Mouse (Mus musculus) lung, embryonic 14.5 days (tissue): ENCODE results near the gene Dscaml1. TPM values are rescaled to one million over a fixed set of nuclear protein-coding genes. Genes with fewer than 3 reads are reported as not detected.

Experiments
- ATAC-seq: fragments of 200-750 bp; cut with Nextera tagmentation; 2 replicates; pipeline ENCODE4 v1.8.0; 2017; ENCODE audit warnings: mild to moderate bottlenecking, moderate TSS enrichment, moderate library complexity; ENCODE audit not compliant: insufficient read depth
- DNase-seq: peaks from one replicate; pipeline ENCODE4 v3.0.0-alpha.2; 2015
- H3K27ac ChIP-seq: fragments of 300-500 bp; sonication (generic); 2 replicates; pipeline ENCODE4 v1.5.1; 2014; ENCODE audit warnings: low read depth, mild to moderate bottlenecking, moderate library complexity
- H3K27me3 ChIP-seq: fragments of 300-500 bp; sonication (generic); 2 replicates; pipeline ENCODE4 v1.6.1; 2014; ENCODE audit warnings: low read length, control low read depth; ENCODE audit not compliant: insufficient read depth
- H3K36me3 ChIP-seq: fragments of 300-500 bp; sonication (generic); 2 replicates; pipeline ENCODE4 v1.6.1; 2014; ENCODE audit warnings: control low read depth; ENCODE audit not compliant: insufficient read depth
- H3K4me1 ChIP-seq: fragments of 300-500 bp; sonication (generic); 2 replicates; pipeline ENCODE4 v1.6.1; 2014; ENCODE audit warnings: antibody characterized with exemption, control low read depth; ENCODE audit not compliant: insufficient read depth
- H3K4me2 ChIP-seq: fragments of 300-500 bp; sonication (generic); 2 replicates; pipeline ENCODE4 v1.6.1; 2014; ENCODE audit warnings: mild to moderate bottlenecking
- H3K4me3 ChIP-seq: fragments of 300-500 bp; sonication (generic); 2 replicates; pipeline ENCODE4 v1.5.1; 2014; ENCODE audit warnings: low read depth, low read length
- H3K9ac ChIP-seq: fragments of 300-500 bp; sonication (generic); 2 replicates; pipeline ENCODE4 v1.6.1; 2014
- H3K9me3 ChIP-seq: fragments of 300-500 bp; sonication (generic); 2 replicates; pipeline ENCODE4 v1.6.1; 2016; ENCODE audit warnings: low read depth, low read length, control low read depth
- CTCF ChIP-seq: IDR thresholded peaks from 2 replicates; pipeline ENCODE4 v1.5.1; 2016; ENCODE audit warnings: antibody characterized with exemption, low read depth
- WGBS: fragments of 180-500 bp; shearing (Covaris S2); extraction: QIAGEN DNeasy Blood & Tissue Kit; methylation state at CpG from one replicate; pipeline ENCODE4 v1.1.7; 2014; 5-methylcytosine and 5-hydroxymethylcytosine counted together
- polyA plus RNA-seq: library from polyadenylated mRNA; unstranded; fragments of >200 nt; fragmentation: Nextera tagmentation; extraction: Ambion mirVana; gene quantifications from 2 replicates; pipeline ENCODE4 v1.2.1, GENCODE M21; 2014

Gene Dscaml1
- polyA plus RNA-seq, 1 experiment from 2014 or later, result 0.05 TPM

GRCm38 (mm10) chr9:45524505-45524904 lies 98.1 kb downstream of the Dscaml1 start:
- no peak overlapping the region for H3K4me3 ChIP-seq
- no peak for ATAC-seq
- 80% methylated on average over 8 of the region's 8 CpGs for WGBS

GRCm38 (mm10) chr9:45533253-45533652 lies 106.8 kb downstream of the Dscaml1 start:
- DNase-seq, result no peak
- Histone ChIP-seq H3K4me2 (no peak overlapping the region), H3K4me1 (no peaks in the 10 kb centered on the region), H3K36me3 (no peaks in the 10 kb centered on the region), H3K27me3 (no peaks in the 10 kb centered on the region), H3K9ac (no peak overlapping the region), H3K27ac (no peak overlapping the region), H3K4me3 (no peak overlapping the region), H3K9me3 (no peaks in the 10 kb centered on the region)
- 76% methylated on average over 2 of the region's 2 CpGs for WGBS
- no peak for TF ChIP-seq CTCF
- ATAC-seq, result no peak

More at GRCm38 (mm10) chr9:45524505-45524904, 98.1 kb downstream of the Dscaml1 start:
- no peaks in the 10 kb centered on the region for H3K36me3 ChIP-seq
- no peak overlapping the region for H3K9ac ChIP-seq
- H3K4me1 ChIP-seq, result no peaks in the 10 kb centered on the region
- no peak for TF ChIP-seq CTCF
- H3K27me3 ChIP-seq, result no peaks in the 10 kb centered on the region
- H3K4me2 ChIP-seq, result no peak overlapping the region
- no peak for DNase-seq
- H3K27ac ChIP-seq, result no peak overlapping the region
- no peaks in the 10 kb centered on the region for H3K9me3 ChIP-seq

GRCm38 (mm10) chr9:45534472-45534988 lies 108.1 kb downstream of the Dscaml1 start:
- no peak for TF ChIP-seq CTCF
- H3K27ac ChIP-seq, result no peak overlapping the region
- WGBS, result 66% methylated on average over 8 of the region's 8 CpGs
- H3K4me3 ChIP-seq, result no peak overlapping the region
- no peaks in the 10 kb centered on the region for H3K4me1 ChIP-seq
- no peaks in the 10 kb centered on the region for H3K36me3 ChIP-seq
- H3K9ac ChIP-seq, result no peak overlapping the region
- no peak for ATAC-seq
- H3K27me3 ChIP-seq, result no peaks in the 10 kb centered on the region
- no peak overlapping the region for H3K4me2 ChIP-seq
- no peak for DNase-seq
- H3K9me3 ChIP-seq, result no peaks in the 10 kb centered on the region

GRCm38 (mm10) chr9:45537649-45538048 lies 111.2 kb downstream of the Dscaml1 start:
- H3K27me3 ChIP-seq, result no peaks in the 10 kb centered on the region
- H3K4me2 ChIP-seq, result no peak overlapping the region
- no peak for DNase-seq
- no peak for ATAC-seq
- WGBS, result 75% methylated on average over 7 of the region's 7 CpGs
- TF ChIP-seq CTCF, result no peak
- no peak overlapping the region for H3K4me3 ChIP-seq
- H3K9me3 ChIP-seq, result no peaks in the 10 kb centered on the region
- H3K4me1 ChIP-seq, result no peaks in the 10 kb centered on the region
- no peak overlapping the region for H3K27ac ChIP-seq
- H3K9ac ChIP-seq, result no peak overlapping the region
- no peaks in the 10 kb centered on the region for H3K36me3 ChIP-seq

DNA sequence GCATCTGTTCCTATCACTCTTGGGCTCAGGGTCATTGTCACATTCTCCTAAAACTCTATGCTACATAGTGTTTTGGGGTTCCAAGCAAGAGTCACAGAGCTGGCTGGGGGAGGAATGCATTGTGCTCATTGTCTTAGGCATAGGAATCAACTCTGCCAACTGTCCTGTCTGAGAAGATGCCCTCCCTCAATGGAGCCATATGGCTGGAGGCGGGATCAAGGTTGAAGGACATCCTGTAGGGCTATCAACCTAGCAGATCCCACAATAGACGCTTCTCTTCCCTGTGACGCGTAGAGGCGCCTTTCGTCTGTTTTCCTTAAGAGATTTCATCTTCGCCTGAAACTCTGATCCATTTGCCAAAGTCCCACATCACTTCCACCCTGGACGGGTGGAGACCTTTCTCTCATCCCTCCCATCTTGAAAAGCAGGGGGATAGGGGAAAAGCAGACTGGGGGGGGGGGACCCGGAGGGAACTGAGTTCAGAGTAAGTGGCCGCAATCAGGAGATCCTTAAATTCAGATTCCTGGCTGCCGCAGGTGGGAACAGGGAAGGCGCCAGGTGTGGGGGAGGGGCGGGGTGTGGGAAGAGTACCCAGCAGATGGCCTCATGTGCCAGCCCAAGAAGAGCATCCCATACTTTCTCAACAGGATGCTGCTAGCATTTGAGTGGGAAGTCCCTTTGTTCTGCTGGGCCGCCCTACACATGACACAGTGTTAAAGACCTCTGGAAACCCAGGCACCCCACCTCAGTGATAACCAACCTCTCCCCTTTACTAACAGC lies 113.0 kb downstream of the Dscaml1 start:
- Histone ChIP-seq H3K9me3 (no peaks in the 10 kb centered on the region), H3K27me3 (no peaks in the 10 kb centered on the region), H3K27ac (no peak overlapping the region), H3K4me3 (no peak overlapping the region), H3K9ac (no peak overlapping the region), H3K4me2 (no peak overlapping the region), H3K4me1 (no peaks in the 10 kb centered on the region), H3K36me3 (no peaks in the 10 kb centered on the region)
- no peak for ATAC-seq
- TF ChIP-seq CTCF, result no peak
- WGBS, result 71% methylated on average over 14 of the region's 14 CpGs
- DNase-seq, result no peak

- ATAC-seq (no peak), DNase-seq (peak; percentile 8)
- H3K9me3 ChIP-seq, result no peaks in the 10 kb centered on the region
- H3K9ac ChIP-seq, result no peak overlapping the region
- no peak overlapping the region for H3K4me2 ChIP-seq
- H3K27ac ChIP-seq, result no peak overlapping the region
- no peak for TF ChIP-seq CTCF
- no peaks in the 10 kb centered on the region for H3K27me3 ChIP-seq
- H3K4me1 ChIP-seq, result no peaks in the 10 kb centered on the region
- H3K36me3 ChIP-seq, result no peaks in the 10 kb centered on the region
- no peak overlapping the region for H3K4me3 ChIP-seq
- WGBS, result 42% methylated on average over 13 of the region's 13 CpGs
These were observed 119.7 kb downstream of the Dscaml1 start for GRCm38 (mm10) chr9:45546024-45546638.

- ATAC-seq, result no peak
These were observed 120.6 kb downstream of the Dscaml1 start for GRCm38 (mm10) chr9:45546902-45547578.

More at GRCm38 (mm10) chr9:45546902-45547578, 120.6 kb downstream of the Dscaml1 start:
- DNase-seq, result no peak
- Histone ChIP-seq H3K36me3 (no peaks in the 10 kb centered on the region), H3K4me1 (no peaks in the 10 kb centered on the region), H3K9ac (no peak overlapping the region), H3K9me3 (no peaks in the 10 kb centered on the region), H3K4me3 (no peak overlapping the region), H3K27ac (no peak overlapping the region), H3K27me3 (no peaks in the 10 kb centered on the region), H3K4me2 (no peak overlapping the region)
- 73% methylated on average over 7 of the region's 7 CpGs for WGBS
- TF ChIP-seq CTCF, result no peak
